In genomic region chr3:102023337-102023736, GRCm38 (mm10) we compare ENCODE assay signal across 8 mouse cellular contexts. TPM values are rescaled to one million over a fixed set of nuclear protein-coding genes. Genes with fewer than 3 reads are reported as not detected.
DNase-seq lines count a peak whose midpoint lies in the region; ATAC-seq lines count a peak whose summit lies in the region.

No protein-coding gene starts in this region.

- H3K4me2 ChIP-seq in heart, embryonic 16.5 days (ENCODE audit: low read depth, low read length), result peak overlapping the region; percentile 77
- H3K4me2 ChIP-seq in hindbrain, embryonic 14.5 days (replicated peaks), result peak overlapping the region; percentile 59
- peak overlapping the region; percentile 56 for H3K4me2 ChIP-seq in midbrain, embryonic 15.5 days

- H3K27me3 ChIP-seq in heart, embryonic 16.5 days (ENCODE audit: control insufficient read depth, insufficient read depth, low read length), result peaks cover 15% of the 10 kb centered on the region; the same call in 1 of the 2 replicates
- H3K27me3 ChIP-seq in hindbrain, embryonic 14.5 days (ENCODE audit: control insufficient read depth, insufficient read depth, low read length), result no peaks in the 10 kb centered on the region
- no peaks in the 10 kb centered on the region for H3K27me3 ChIP-seq in midbrain, embryonic 15.5 days (replicated peaks)

- peaks cover 9% of the 10 kb centered on the region for H3K4me1 ChIP-seq in heart, embryonic 16.5 days (ENCODE audit: control insufficient read depth, insufficient read depth, low read length)
- H3K4me1 ChIP-seq in hindbrain, embryonic 14.5 days (replicated peaks; ENCODE audit: control insufficient read depth, insufficient read depth, low read length), result peaks cover 23% of the 10 kb centered on the region
- peaks cover 15% of the 10 kb centered on the region for H3K4me1 ChIP-seq in midbrain, embryonic 15.5 days

- H3K27ac ChIP-seq in heart, embryonic 16.5 days (ENCODE audit: low read length), result no peak overlapping the region
- H3K27ac ChIP-seq in hindbrain, embryonic 14.5 days, result peak overlapping the region; percentile 44
- H3K27ac ChIP-seq in midbrain, embryonic 15.5 days, result peak overlapping the region; percentile 48; the same call in 1 of the 2 replicates

- no peaks in the 10 kb centered on the region for H3K36me3 ChIP-seq in heart, embryonic 16.5 days (ENCODE audit: control insufficient read depth, insufficient read depth)
- H3K36me3 ChIP-seq in hindbrain, embryonic 14.5 days (replicated peaks; ENCODE audit: control insufficient read depth, insufficient read depth), result no peaks in the 10 kb centered on the region
- H3K36me3 ChIP-seq in midbrain, embryonic 15.5 days (replicated peaks), result no peaks in the 10 kb centered on the region

- H3K9ac ChIP-seq in heart, embryonic 16.5 days (ENCODE audit: low read length), result peak overlapping the region; percentile 65
- peak overlapping the region; percentile 2; the same call in 1 of the 2 replicates for H3K9ac ChIP-seq in hindbrain, embryonic 14.5 days
- H3K9ac ChIP-seq in midbrain, embryonic 15.5 days, result peak overlapping the region; percentile 4; the same call in 1 of the 2 replicates

- WGBS in heart, embryonic 16.5 days, result under 1% methylated on average over 31 of the region's 31 CpGs
- WGBS in hindbrain, embryonic 14.5 days, result under 1% methylated on average over 31 of the region's 31 CpGs
- WGBS in midbrain, embryonic 15.5 days, result under 1% methylated on average over 31 of the region's 31 CpGs

- H3K4me3 ChIP-seq in heart, embryonic 16.5 days (ENCODE audit: low read length), result peak overlapping the region; percentile 52
- peak overlapping the region; percentile 27 for H3K4me3 ChIP-seq in hindbrain, embryonic 14.5 days (replicated peaks; ENCODE audit: low read length)
- H3K4me3 ChIP-seq in midbrain, embryonic 15.5 days, result peak overlapping the region; percentile 27

- DNase-seq in heart, postnatal 25 days (ENCODE audit: low spot score), result no peak
- peak; percentile 75 for DNase-seq in embryo, embryonic 11 days
- DNase-seq in hindbrain, embryonic 14.5 days (ENCODE audit: low spot score), result peak; percentile 56
- no peak for DNase-seq in urinary bladder, postnatal 25 days (ENCODE audit: low spot score)
- DNase-seq in gastrocnemius, adult 8-10 months (ENCODE audit: low spot score in 2 of 2), result no peak

- no peaks in the 10 kb centered on the region for H3K9me3 ChIP-seq in heart, embryonic 16.5 days (replicated peaks; ENCODE audit: control insufficient read depth, low read length)
- no peaks in the 10 kb centered on the region for H3K9me3 ChIP-seq in hindbrain, embryonic 14.5 days (ENCODE audit: control insufficient read depth, low read length)
- no peaks in the 10 kb centered on the region for H3K9me3 ChIP-seq in midbrain, embryonic 15.5 days

- intact Hi-C loops in heart, postnatal 25 days (cut with DNase I), result no loop called here

- ATAC-seq in heart, embryonic 16.5 days (replicated peaks; ENCODE audit: extremely low read depth, insufficient read depth, low FRiP score), result no peak
- ATAC-seq in hindbrain, embryonic 14.5 days (ENCODE audit: low FRiP score), result peak; percentile 68; the same call in 1 of the 2 replicates
- peak; percentile 50; the same call in 1 of the 2 replicates for ATAC-seq in midbrain, embryonic 15.5 days (replicated peaks)
- ATAC-seq in activated CD4-positive, CD25-positive, alpha-beta regulatory T cell, adult 4 months, result no peak

RNA-seq across cellular contexts. Expression of gene Nhlh2, which starts 13.5 kb away (rescaled TPM):
- not detected in 2 replicates for polyA plus RNA-seq in heart, embryonic 16.5 days (2015; fragmentation: Nextera tagmentation; extraction: Ambion mirVana)
- not detected for total RNA-seq in heart, postnatal 25 days (2021)
- 27.2 and 29.4 TPM in 2 replicates for polyA plus RNA-seq in hindbrain, embryonic 14.5 days (2014; fragmentation: Nextera tagmentation; extraction: Ambion mirVana)
- polyA plus RNA-seq in midbrain, embryonic 15.5 days (2015; fragmentation: Nextera tagmentation; extraction: Ambion mirVana), result 38.8 and 44.3 TPM in 2 replicates
- polyA plus RNA-seq in activated CD4-positive, CD25-positive, alpha-beta regulatory T cell, adult 4 months (2017; shearing (Covaris generic)), result not detected
- not detected for total RNA-seq in gastrocnemius, adult 8-10 months (2022)

Comparison
In these comparisons a context has a peak if more than half of its experiments do, and no peak if none do; other contexts are left out.
1. ATAC-seq: peak in hindbrain, embryonic 14.5 days (single experiment) and midbrain, embryonic 15.5 days (single experiment); none in heart, embryonic 16.5 days (single experiment) and activated CD4-positive, CD25-positive, alpha-beta regulatory T cell, adult 4 months (single experiment).
2. H3K9ac ChIP-seq: peak in every context shown above with its lines; median percentile 65 in heart, embryonic 16.5 days; 4 in midbrain, embryonic 15.5 days; 2 in hindbrain, embryonic 14.5 days.
3. DNase-seq: peak in embryo, embryonic 11 days (single experiment) and hindbrain, embryonic 14.5 days (single experiment); none in heart, postnatal 25 days (single experiment), urinary bladder, postnatal 25 days (single experiment) and gastrocnemius, adult 8-10 months (0 of 2).
4. RNA of gene Nhlh2, which starts 13.5 kb away (polyA plus RNA-seq): 38.8 to 44.3 TPM in midbrain, embryonic 15.5 days and 27.2 to 29.4 TPM in hindbrain, embryonic 14.5 days; not detected in heart, embryonic 16.5 days and not detected in activated CD4-positive, CD25-positive, alpha-beta regulatory T cell, adult 4 months; every median in the first group is over 10 times any median in the second.
5. Peak in every context shown above with its lines, with median percentiles within 50 percentile points of each other: H3K4me2 ChIP-seq and H3K4me3 ChIP-seq.